Mouse (Mus musculus): ENCODE measurements around the gene Siae.
A peak's percentile ranks its signal among the peaks of the same experiment; 100 is the strongest.

Siae gene

GRCm38 (mm10) chr9:37540701-37541575 is 14.6 kb upstream of the Siae start:
- no peak for DNase-seq (ENCODE audit: low spot score in 2 of 2)

GRCm38 (mm10) chr9:37541851-37542642 is 13.5 kb upstream of the Siae start:
- no peak for DNase-seq (ENCODE audit: low spot score in 2 of 2)

GRCm38 (mm10) chr9:37543869-37544440 is 11.5 kb upstream of the Siae start:
- no peak for DNase-seq (ENCODE audit: low spot score in 2 of 2)

- peak; percentile 78 for DNase-seq (ENCODE audit: low spot score in 2 of 2)
Observed at GRCm38 (mm10) chr9:37544447-37545165, 10.9 kb upstream of the Siae start.

- no peak for DNase-seq (ENCODE audit: low spot score in 2 of 2)
Observed at GRCm38 (mm10) chr9:37545166-37545610, 10.3 kb upstream of the Siae start.

- no peak for DNase-seq (ENCODE audit: low spot score in 2 of 2)
Observed at GRCm38 (mm10) chr9:37545847-37546452, 9.5 kb upstream of the Siae start.

- DNase-seq (ENCODE audit: low spot score in 2 of 2) = no peak
Observed at GRCm38 (mm10) chr9:37546889-37547288, 8.6 kb upstream of the Siae start.

- DNase-seq (ENCODE audit: low spot score in 2 of 2) = no peak
Observed at GRCm38 (mm10) chr9:37550435-37550834, 5.1 kb upstream of the Siae start.

- no peak for DNase-seq (ENCODE audit: low spot score in 2 of 2)
Observed at GRCm38 (mm10) chr9:37551751-37552531, 3.6 kb upstream of the Siae start.

- peak; percentile 84 to 91 for DNase-seq (ENCODE audit: low spot score in 2 of 2)
Observed at GRCm38 (mm10) chr9:37552536-37553293, 2.8 kb upstream of the Siae start, which contains the start of gene Nrgn. Gene Nrgn (minus strand): TSS chr9:37552904.

- no peak for DNase-seq (ENCODE audit: low spot score in 2 of 2)
Observed at GRCm38 (mm10) chr9:37554279-37554678, 1.2 kb upstream of the Siae start.

- peak in 1 of 2 experiments; percentile 62 for DNase-seq (ENCODE audit: low spot score in 2 of 2)
Observed at GRCm38 (mm10) chr9:37556366-37556765, 868 bp downstream of the Siae start.

GRCm38 (mm10) chr9:37560617-37561016 is 5.1 kb downstream of the Siae start:
- DNase-seq (ENCODE audit: low spot score in 2 of 2) = no peak

- no peak for DNase-seq (ENCODE audit: low spot score in 2 of 2)
Observed at GRCm38 (mm10) chr9:37563805-37564204, 8.3 kb downstream of the Siae start.

GRCm38 (mm10) chr9:37567019-37567418 is 11.5 kb downstream of the Siae start:
- no peak for DNase-seq (ENCODE audit: low spot score in 2 of 2)

GRCm38 (mm10) chr9:37567454-37567853 is 12.0 kb downstream of the Siae start:
- no peak for DNase-seq (ENCODE audit: low spot score in 2 of 2)

GRCm38 (mm10) chr9:37567892-37568604 is 12.6 kb downstream of the Siae start:
- DNase-seq (ENCODE audit: low spot score in 2 of 2) = peak; percentile 76 to 83

- DNase-seq (ENCODE audit: low spot score in 2 of 2) = no peak
Observed at GRCm38 (mm10) chr9:37568605-37569214, 13.2 kb downstream of the Siae start.
